Mouse (Mus musculus): ENCODE data around the gene Pou5f1.

GRCm38 (mm10) chr17:35543412-35543861 lies 37.6 kb downstream of the Pou5f1 start:
- TF ChIP-seq CTCF (IDR thresholded peaks at IDR 0.05; ENCODE audit: borderline replicate concordance, extremely low read depth, insufficient read depth, insufficient read length) = no peak
- no peak for TF ChIP-seq POLR2A (IDR thresholded peaks at IDR 0.05; ENCODE audit: borderline replicate concordance, extremely low read depth, insufficient read depth, insufficient read length, poor library complexity, severe bottlenecking)
